Mouse (Mus musculus) bone marrow macrophage, adult 2 months (primary cell): ENCODE data around the gene Gm42517.

Experiments used
- CTCF ChIP-seq: IDR thresholded peaks from 2 replicates; pipeline ENCODE4 v1.5.1; 2012; ENCODE audit warnings: low read depth, mild to moderate bottlenecking, low read length, moderate library complexity
- POLR2A ChIP-seq: IDR thresholded peaks from 2 replicates; pipeline ENCODE4 v1.6.1; 2012; ENCODE audit warnings: mild to moderate bottlenecking, low read depth, low read length, borderline replicate concordance

GRCm38 (mm10) chr5:108414711-108415110, 47.0 kb upstream of the Gm42517 start:
- TF ChIP-seq POLR2A (no peak), CTCF (no peak)
